ENCODE assay signal across 8 mouse cellular contexts in the genomic region with DNA sequence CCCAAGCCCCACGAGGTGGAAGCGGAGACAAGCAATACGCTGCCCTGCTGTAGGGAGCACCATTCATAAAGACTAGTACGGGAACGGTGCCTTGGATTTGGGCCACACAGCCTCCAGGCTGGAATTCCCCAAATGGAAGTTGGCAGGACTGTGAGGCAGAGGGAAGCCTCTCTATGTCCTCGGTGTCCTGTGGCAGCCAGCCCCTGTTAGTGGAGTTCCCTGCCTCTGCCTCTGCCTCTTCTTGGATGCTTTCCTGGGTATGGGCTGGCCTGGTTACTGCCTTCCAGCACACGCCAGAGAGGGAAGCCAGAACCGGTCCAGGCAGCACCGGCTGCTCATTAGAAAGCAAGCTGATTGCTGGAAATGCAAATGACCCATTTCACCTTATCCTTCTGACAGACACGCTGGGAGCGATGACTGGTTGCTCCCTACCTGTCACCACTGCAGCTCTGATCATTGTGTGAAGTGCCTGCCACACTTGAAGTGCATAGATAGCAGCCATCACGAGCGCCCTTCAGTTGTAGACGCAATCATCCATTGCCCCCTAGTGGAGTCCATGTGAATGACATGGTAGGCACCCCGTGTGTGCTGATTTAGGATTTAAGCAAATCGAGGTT. TPM values are rescaled to one million over a fixed set of nuclear protein-coding genes. Genes with fewer than 3 reads are reported as not detected.
A peak's percentile ranks its signal among the peaks of the same experiment; 100 is the strongest.
DNase-seq lines count a peak whose midpoint lies in the region; ATAC-seq and TF ChIP-seq lines count a peak whose summit lies in the region.

No protein-coding gene starts in this region.

- no peaks in the 10 kb centered on the region for H3K9me3 ChIP-seq in lung, postnatal 0 days (ENCODE audit: low read length)

- WGBS in lung, postnatal 0 days = 9% methylated on average over 16 of the region's 16 CpGs

- no peak overlapping the region for H3K9ac ChIP-seq in lung, postnatal 0 days (replicated peaks; ENCODE audit: low read depth)

- H3K4me1 ChIP-seq in lung, postnatal 0 days (ENCODE audit: insufficient read depth, low read depth, low read length) = no peaks in the 10 kb centered on the region

- H3K4me3 ChIP-seq in lung, postnatal 0 days (ENCODE audit: low read depth, low read length) = no peak overlapping the region

- peak; percentile 98 for TF ChIP-seq CTCF in lung, postnatal 0 days (IDR thresholded peaks at IDR 0.05)

- no peak overlapping the region for H3K27ac ChIP-seq in lung, postnatal 0 days (ENCODE audit: low read length)

- no peaks in the 10 kb centered on the region for H3K36me3 ChIP-seq in lung, postnatal 0 days (ENCODE audit: insufficient read depth, low read length)

- no peak for TF ChIP-seq EP300 in lung, postnatal 0 days (IDR thresholded peaks at IDR 0.05)

- no peaks in the 10 kb centered on the region for H3K27me3 ChIP-seq in lung, postnatal 0 days (replicated peaks; ENCODE audit: insufficient read depth, low read length)

- peak overlapping the region; percentile 32; the same call in 1 of the 2 replicates for H3K4me2 ChIP-seq in lung, postnatal 0 days (replicated peaks; ENCODE audit: low read depth, low read length)

- ATAC-seq in frontal cortex, adult (ENCODE audit: low TSS enrichment) = peak; percentile 86
- peak; percentile 52 to 57; a peak in 3 of 4 replicates for ATAC-seq in hematopoietic stem cell, adult 5-6 weeks (replicated peaks in 1 of 2; ENCODE audit: insufficient read depth in 1 of 2, low FRiP score in 2 of 2, low TSS enrichment in 1 of 2, low read depth in 1 of 2, poor library complexity in 2 of 2, severe bottlenecking in 2 of 2)
- peak; percentile 59 for ATAC-seq in lung, postnatal 0 days

- DNase-seq in MN1 (ENCODE audit: low spot score) = peak; percentile 91
- DNase-seq in cerebellum, adult 8-10 months = peak; percentile 84
- DNase-seq in layer of hippocampus, adult 8-10 months (ENCODE audit: low spot score in 2 of 2) = peak; percentile 89 to 94
- peak; percentile 84 for DNase-seq in lung, postnatal 0 days (ENCODE audit: low spot score)
- DNase-seq in ovary, postnatal 14 days (ENCODE audit: low spot score) = peak; percentile 74
- peak; percentile 88 for DNase-seq in thymus, postnatal 14 days

RNA-seq across cellular contexts. Expression of a gene that starts 4.1 kb away (rescaled TPM):
- 0.38 TPM in 1 of 2 replicates, not detected in the other for total RNA-seq in hematopoietic stem cell, adult 5-6 weeks (2017)
- total RNA-seq in layer of hippocampus, adult 8-10 months (2022) = under 1 TPM; 0.18 to 0.90 (median 0.44) TPM
- polyA plus RNA-seq in lung, postnatal 0 days (2015; fragmentation: Nextera tagmentation; extraction: Ambion mirVana) = 0.29 and 0.36 TPM in 2 replicates
